Mouse (Mus musculus) B cell, adult 2 months (primary cell): Measurements from ENCODE around the gene Cnot6.

Experiments used
- DNase-seq, 2 experiments: peaks; one replicate each; pipeline ENCODE4 v3.0.0; 2022

The Cnot6 gene

DNA sequence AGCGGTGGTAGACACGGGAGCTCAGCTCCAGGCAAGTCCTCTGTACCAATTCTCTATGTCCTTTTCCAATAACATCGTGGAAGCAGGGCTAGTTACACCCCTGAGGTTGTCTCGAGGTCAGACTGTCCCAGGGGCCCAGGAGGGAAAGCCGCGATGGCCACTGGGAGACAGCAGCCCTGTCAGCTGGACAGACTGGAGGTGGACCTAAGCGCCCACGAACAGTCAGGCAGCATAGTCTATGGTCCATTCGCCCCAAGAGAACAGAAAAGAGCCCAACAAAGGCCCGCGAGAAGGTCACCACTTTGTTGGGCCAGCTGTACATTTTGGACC lies 59.5 kb downstream of the Cnot6 start:
- DNase-seq, result no peak

DNA sequence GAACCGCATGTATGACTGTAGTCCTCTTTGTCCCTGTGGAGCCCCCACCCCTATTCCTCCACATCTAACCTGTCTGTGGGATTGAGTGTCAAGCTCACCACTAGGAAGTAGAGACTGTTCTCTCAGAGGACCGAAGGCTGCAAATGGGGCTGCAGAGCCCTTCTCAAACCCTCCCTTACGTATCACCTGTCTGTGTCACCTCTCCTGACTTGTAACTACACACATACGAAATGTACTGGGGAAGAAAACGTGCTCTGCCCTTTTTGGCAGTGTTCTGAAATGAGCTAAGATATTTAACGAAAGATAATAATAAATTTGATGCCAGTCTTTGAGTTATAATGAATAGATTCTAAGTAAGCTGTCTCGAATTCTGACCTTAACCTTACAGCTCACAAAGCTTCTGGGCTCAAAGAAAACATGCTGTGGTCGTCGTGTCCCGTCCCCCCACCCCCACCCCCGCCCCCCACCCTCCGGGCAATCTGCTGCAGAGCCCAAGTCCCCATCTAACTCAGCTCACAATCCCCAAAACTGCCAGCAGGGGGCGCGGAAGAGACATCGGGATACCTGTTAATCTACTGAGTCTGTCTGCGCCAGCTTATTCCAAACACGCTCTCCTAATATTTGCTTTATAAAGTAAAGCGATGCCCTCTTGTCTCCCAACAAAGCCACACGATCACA lies 60.0 kb downstream of the Cnot6 start:
- peak; percentile 82 to 83 for DNase-seq

DNA sequence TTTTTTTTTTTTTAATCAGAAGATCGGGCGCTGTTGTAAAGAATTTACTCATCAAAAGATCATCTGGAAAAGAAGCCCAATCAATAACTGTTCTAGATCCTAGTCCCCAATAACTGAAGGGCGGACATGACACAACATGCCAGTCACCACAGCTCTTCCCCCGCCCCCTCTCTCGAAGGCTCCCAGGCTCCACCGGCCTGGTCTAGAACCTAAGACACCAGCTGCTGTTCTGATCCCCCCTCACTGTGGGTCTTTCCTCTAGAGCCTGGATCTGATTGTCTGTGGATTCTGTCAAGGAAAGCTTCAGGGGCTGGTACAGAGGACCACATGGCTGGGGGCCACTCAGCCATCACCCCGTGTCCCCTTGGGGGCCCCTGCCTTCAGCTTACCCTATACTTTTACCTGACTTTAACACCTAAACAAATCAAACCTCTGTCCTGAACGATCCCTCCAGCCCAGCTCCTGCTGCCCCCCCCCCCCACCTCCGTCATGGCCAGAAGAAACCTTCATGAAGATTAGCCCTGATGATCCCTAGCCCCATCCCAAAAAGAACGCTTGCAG lies 60.7 kb downstream of the Cnot6 start:
- no peak for DNase-seq

DNA sequence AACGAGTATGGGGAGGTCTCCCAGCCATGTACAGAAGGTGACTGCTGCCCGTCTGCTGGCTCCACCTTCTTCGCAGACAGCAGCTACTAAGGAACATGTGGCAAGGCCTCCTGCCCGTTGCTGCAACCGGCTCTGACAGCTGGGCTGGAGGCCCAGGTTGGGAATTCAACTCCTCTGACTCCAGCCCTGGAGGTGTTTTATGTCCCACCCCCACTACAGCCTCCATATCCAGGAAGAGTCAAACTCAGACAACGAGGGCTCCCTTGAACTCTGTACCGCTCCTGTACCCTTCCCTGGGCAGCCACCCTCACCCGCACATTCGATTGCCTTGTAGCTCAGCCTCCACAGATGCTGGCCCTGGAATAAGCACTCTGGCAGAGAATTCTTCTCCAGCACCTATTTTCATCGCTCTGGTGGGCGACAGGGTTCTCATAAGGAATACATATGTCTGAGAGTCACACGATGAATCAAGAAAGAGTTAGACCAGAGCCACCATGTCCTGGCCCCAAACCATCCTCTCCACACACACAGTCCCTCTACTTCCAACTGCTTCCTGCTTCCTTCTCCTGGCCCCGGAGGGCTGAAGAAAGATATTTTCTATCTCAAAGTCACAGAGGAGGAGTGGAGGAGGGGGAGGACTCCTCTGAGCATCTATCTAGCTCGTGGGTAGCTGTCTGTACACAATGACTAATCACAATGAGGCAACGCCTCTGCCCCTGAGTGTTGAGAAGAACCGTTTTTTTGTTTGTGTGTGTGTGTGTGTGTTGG lies 61.3 kb downstream of the Cnot6 start:
- no peak for DNase-seq

DNA sequence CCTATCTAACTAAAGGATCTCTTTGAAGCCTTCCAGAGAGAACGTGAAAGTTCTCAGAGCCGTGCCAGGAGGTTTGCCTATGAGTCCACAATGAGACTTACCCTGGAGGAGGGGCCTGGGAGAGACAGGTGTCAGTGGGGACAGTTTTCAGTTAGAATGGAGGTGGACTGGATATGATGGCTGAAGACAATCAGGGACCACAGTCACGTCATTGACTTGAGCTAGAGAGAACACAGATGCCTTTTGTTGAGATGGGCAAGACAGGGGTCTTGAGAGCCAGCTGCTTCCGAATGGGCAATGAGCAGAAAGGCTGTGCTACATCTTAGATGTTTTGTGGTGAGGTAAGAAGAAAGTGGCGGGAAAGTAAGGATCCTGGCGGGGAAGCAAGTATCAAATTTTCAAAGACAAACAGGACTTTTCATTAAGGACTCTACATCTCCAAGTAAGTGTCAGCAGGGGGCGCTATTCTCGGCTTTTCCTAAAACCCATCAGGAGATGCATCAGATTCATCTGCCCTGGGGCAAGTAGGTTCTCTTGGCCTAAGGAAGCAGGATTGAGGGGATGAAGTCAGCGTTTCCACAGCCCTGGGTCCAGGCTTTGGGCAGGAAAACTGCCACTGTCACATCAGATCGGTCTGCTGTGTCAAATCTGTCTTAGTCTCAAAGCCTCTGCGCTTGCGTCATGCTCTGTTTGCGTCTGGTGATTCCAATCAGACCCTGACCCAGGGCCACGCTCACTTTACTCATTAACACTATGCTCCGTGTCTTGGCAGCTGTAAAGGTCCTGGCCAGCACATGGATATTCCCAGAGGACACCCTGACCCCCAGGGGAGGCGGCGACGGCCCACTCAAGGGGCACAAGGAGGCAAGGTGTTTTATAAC lies 62.2 kb downstream of the Cnot6 start:
- DNase-seq, result peak; percentile 32 to 34

DNA sequence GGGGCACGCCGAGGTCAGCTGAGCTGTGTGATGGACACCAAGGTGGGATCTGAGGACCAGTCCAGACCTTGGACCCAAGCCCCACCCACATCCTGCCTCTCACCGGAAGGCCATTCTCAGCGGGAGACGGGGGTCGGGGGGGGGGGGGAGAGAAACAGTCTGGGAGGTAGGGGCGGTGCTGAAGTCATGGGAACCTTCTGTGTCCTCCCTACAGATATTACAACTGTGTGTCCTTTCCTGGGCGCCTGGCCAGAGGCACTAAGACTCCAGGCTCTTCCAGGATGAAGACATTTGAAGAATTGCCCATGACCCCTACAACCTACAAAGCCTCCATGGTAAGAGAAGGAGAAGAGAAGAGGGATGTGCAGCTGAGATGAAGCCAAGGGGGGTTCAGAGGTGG lies 66.8 kb downstream of the Cnot6 start:
- DNase-seq, result no peak

DNA sequence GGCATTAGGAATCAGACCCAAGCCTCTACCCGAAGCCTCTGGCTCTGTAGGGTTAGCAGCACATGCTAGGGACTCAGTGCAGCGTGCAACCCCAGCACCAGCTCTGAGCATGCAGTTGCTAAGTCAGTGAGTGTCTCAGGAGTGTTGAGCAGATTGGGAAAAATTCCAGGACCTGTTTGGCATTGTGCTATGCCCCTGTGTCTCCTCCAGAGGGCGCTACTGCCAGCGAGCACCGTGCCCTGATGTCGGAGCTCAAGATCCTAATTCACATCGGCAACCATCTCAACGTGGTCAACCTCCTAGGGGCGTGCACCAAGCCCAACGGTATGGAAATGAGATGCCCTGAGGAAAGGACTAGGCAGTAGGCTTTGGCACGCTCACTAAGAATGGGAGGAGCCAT lies 76.1 kb downstream of the Cnot6 start:
- no peak for DNase-seq

DNA sequence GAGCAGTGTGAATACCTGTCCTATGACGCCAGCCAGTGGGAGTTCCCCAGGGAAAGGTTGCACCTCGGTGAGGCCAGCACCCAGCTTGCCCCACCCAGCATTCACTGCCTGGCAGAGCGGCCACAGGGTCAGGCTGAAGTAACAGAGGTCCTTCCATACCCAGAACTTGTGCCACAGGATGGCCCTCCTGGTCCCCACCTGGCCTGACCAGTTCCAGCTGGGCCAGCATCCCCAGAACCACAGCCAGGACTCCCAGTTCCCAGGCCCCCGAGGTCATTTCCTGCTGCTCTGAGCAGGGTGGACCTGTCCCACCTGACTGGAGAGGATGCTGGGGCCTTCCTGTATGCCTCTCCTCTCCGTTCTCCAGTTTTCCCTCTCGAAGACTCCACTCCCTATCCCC lies 76.9 kb downstream of the Cnot6 start:
- no peak for DNase-seq

DNA sequence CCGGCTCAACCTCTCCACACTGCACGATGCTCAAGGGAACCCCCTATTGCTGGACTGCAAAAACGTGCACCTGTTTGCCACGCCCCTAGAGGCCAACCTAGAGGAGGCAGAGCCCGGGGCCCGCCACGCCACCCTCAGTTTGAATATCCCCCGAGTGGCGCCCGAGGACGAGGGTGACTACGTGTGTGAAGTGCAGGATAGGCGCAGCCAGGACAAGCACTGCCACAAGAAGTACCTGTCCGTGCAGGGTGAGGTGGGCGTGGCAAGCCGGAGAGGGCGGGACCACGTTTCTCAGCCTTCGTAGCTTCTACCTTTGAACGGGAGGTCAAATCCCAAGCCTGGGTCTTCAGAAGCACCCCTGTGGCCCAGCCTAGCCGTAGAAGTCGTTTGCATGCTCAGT lies 78.4 kb downstream of the Cnot6 start:
- DNase-seq, result no peak

DNA sequence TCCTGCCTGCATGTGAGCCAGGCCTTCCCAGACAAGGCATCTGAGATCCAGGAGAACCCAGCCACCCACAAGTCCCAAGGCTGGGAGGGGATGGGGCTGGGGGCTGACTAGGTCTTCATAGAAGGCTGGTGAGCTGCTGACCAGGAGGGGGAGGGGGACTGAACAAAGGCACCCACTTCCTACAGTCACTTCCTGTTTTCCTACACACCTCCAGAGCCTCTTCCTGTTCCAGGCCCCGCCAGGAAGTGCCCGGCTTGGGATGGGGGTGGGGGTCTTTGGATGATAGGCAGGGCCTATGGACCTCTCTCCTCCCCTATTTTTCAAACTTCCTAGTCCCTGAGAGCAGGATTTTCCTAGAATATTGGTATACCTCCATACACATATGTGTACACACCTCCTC lies 80.3 kb downstream of the Cnot6 start:
- no peak for DNase-seq

DNA sequence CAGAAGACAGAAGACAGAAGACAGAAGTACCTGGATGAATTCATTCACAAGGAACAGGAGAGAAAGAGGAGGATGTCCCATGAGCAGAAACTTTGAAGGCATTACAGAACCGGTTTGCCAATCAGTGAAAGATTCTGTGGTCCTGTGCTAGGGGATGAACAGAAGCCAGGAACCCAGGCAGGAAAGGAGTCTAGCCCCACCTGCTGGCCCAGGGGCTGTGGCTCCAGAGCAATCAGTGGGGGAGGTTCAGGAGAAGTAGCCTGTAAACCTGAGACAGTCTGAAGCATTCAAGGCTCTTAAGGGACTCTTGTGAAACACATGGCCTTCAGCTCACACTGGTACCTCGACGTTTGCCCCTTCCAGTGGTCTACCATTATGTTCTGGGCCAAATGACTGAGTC lies 81.4 kb downstream of the Cnot6 start:
- DNase-seq, result no peak

DNA sequence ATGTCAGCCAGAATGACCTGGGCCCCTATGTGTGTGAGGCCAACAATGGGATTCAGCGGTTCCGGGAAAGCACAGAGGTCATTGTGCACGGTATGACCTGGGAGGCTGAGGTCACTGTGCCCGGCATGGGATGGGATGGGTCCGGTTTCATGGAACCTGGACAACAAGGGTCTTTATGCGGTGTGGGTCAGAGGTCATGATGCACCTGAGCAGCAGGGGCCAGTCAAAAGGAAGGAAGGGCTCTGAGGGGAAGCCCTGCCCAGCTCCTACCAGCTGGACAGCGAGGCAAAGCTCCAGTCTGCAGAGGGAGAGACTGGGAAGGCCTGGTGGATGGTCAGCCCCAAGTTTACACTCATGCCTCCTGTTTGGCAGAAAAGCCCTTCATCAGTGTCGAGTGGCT lies 85.8 kb downstream of the Cnot6 start:
- no peak for DNase-seq

DNA sequence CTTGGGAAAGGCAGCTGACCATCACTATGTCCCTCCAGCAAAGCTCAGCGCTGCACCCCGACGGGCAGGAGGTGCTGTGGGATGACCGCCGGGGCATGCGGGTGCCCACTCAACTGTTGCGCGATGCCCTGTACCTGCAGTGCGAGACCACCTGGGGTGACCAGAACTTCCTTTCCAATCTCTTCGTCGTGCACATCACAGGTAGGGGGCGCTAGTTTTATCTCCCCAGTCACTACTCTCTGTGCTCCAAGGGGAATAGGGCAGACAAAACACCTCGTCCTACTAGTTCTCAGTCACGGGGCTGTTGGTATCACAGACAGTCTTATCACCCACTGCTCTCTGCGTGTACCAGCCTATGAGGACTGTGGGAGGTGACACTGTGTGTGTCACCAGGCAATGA lies 86.7 kb downstream of the Cnot6 start:
- DNase-seq, result no peak

DNA sequence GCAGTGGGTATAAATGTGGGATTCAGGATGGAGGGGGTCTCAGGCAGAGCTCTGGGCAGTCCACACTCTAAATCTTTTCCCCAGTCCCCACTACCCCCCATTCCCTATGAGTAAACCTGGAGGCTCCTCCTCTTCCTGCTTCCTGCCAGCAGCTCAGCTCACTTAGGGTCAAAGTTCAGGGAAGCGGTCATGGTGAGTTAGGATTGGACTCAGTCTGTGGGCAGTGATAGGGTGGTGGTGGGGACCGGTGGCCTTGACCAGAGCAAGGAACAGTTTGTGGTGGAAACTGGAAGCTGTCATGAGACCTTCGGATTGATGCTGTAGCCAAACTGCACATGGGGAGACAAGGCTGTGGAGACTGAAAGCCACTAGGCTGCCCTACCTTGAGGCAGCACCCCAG lies 88.4 kb downstream of the Cnot6 start:
- DNase-seq, result no peak

DNA sequence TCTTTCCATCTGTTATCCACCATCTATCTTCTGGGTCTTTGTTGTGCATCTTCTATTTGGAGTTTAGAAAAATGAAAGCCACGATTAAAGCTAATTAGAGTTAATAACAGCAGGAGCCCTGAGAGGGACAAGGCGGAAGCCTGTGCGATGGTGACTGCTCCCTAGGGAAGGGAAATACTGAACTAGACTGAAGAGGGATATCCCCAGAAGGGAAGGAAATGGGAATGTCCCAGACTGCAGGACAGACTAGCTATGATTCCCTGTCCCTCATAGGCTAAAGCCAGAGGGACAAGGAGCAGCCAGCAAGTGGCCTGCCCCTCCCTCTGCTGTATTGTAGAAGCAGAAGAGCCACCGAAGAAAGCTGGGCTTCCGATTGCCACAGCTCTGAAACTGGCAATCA lies 90.6 kb downstream of the Cnot6 start:
- no peak for DNase-seq
